Mouse (Mus musculus): Measurements from ENCODE around the gene Zmat5. TPM values are rescaled to one million over a fixed set of nuclear protein-coding genes. Genes with fewer than 3 reads are reported as not detected.
A peak's percentile ranks its signal among the peaks of the same experiment; 100 is the strongest.
"Not testable (repeated sequence)": the region's sequence is repeated elsewhere in the genome, so short reads cannot be mapped to it uniquely, and the experiment has no call there.

The Zmat5 gene
- polyA plus RNA-seq, 1 experiment from 2014 or later, result 83.0 TPM

DNA sequence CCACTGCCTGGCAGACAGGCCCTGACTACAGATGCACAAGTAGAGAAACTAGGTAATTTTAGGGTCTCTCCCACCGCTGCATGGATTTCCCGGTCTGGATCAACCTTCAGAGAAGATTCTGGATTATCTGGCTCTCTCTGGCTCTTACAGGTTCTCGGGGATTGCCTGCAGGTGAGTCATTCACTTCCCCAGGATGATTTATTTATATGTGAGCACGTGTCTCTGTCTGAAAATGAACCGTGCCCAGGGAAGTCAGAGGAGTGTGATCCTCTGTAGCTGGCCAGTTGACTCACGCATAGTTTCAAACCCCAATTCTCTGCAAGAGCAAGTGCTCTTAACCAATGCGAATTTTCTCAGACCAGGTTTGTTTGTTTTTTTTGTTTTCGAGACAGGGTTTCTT is 3.8 kb upstream of the Zmat5 start:
- Histone ChIP-seq H3K4me1 (peaks cover 16% of the 10 kb centered on the region), H3K9me3 (replicated peaks) (no peaks in the 10 kb centered on the region), H3K36me3 (peaks cover 35% of the 10 kb centered on the region), H3K4me3 (no peak overlapping the region), H3K27me3 (ENCODE audit: low read depth, poor library complexity, severe bottlenecking) (no peaks in the 10 kb centered on the region), H3K27ac (no peak overlapping the region)
- DNase-seq (ENCODE audit: low spot score), result no peak
- WGBS, result 92% methylated on average over 8 of the region's 8 CpGs

DNA sequence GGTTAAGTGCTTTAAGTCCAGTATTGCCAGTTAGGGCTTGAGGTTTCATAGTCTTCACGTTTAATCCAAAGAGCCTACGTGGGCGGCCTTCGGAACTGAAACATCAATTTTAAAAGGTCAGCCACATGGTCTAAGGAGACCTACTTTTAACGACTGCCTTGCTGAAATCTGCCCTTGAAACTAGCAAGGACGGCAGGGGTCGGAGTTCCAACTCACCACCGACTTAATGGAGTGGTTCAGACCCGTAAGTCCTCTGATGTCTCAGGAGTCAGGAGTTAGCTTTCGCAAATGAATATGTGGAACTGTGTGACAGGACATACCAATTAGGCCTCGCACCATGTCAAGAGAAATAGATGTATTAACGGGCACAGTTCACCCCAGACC is 798 bp upstream of the Zmat5 start:
- no peak for DNase-seq (ENCODE audit: low spot score)
- Histone ChIP-seq H3K4me3 (peak overlapping the region; percentile 66), H3K4me1 (peaks cover 16% of the 10 kb centered on the region), H3K27me3 (ENCODE audit: low read depth, poor library complexity, severe bottlenecking) (no peaks in the 10 kb centered on the region), H3K36me3 (peaks cover 35% of the 10 kb centered on the region), H3K9me3 (replicated peaks) (no peaks in the 10 kb centered on the region), H3K27ac (peak overlapping the region; percentile 85)
- WGBS, result 5% methylated on average over 12 of the region's 12 CpGs

DNA sequence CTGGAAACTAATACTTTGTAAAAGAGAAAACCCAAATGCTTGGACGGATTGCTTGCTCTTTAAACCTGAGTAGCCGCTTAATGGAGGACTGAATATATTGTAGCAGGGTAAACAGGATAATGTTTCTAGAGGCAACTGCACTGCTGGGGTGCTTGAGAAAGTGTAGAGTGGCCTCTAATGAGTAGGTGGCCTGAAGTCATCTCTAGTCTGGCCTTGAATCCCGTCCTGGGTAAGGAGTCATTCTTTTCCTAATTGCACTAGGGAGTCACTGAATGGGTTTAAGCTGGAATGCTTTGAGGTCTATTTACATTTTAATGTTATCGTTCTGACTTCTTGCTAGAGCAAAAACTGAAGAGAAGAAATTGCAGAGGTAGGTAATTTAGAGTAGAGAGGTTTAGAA is 700 bp downstream of the Zmat5 start:
- Histone ChIP-seq H3K4me3 (peak overlapping the region; percentile 66), H3K27ac (peak overlapping the region; percentile 72), H3K9me3 (replicated peaks) (no peaks in the 10 kb centered on the region), H3K4me1 (peaks cover 16% of the 10 kb centered on the region), H3K27me3 (ENCODE audit: low read depth, poor library complexity, severe bottlenecking) (no peaks in the 10 kb centered on the region), H3K36me3 (peaks cover 28% of the 10 kb centered on the region)
- DNase-seq (ENCODE audit: low spot score), result no peak
- WGBS, result 14% methylated on average over 4 of the region's 4 CpGs

DNA sequence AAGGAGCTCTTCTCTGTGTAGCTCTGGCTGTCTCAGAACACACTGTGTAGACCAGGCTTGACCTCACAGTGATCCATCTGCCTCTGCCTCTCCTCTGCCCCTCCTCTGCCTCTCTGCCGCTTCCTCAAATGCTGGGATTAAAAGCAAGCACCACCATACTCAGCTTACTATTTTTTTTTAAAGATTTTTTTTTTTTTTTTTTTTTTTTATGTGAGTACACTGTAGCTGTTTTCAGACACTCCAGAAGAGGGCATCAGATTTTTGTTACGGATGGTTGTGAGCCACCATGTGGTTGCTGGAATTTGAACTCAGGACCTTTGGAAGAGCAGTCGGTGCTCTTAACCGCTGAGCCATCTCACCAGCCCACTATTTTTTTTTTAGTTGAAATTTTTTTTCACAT is 5.7 kb downstream of the Zmat5 start:
- H3K27me3 ChIP-seq (ENCODE audit: low read depth, poor library complexity, severe bottlenecking); H3K4me3 ChIP-seq; H3K27ac ChIP-seq; H3K4me1 ChIP-seq; H3K9me3 ChIP-seq (replicated peaks); H3K36me3 ChIP-seq; DNase-seq (ENCODE audit: low spot score): not testable (repeated sequence)
- WGBS, result 91% methylated on average over 4 of the region's 4 CpGs

GRCm38 (mm10) chr11:4712822-4713221 is 8.3 kb downstream of the Zmat5 start:
- H3K36me3 ChIP-seq, result no peaks in the 10 kb centered on the region
- no peak overlapping the region for H3K27ac ChIP-seq
- no peaks in the 10 kb centered on the region for H3K4me1 ChIP-seq
- no peak for DNase-seq (ENCODE audit: low spot score)
- no peaks in the 10 kb centered on the region for H3K27me3 ChIP-seq (ENCODE audit: low read depth, poor library complexity, severe bottlenecking)
- H3K4me3 ChIP-seq, result no peak overlapping the region
- H3K9me3 ChIP-seq (replicated peaks), result no peaks in the 10 kb centered on the region

- no peak for DNase-seq (ENCODE audit: low spot score)
- Histone ChIP-seq H3K4me3 (no peak overlapping the region), H3K4me1 (0 out of 2 replicates have a peak, but pooled peaks cover 4% of the 10 kb centered on the region), H3K36me3 (no peaks in the 10 kb centered on the region), H3K27ac (no peak overlapping the region), H3K27me3 (ENCODE audit: low read depth, poor library complexity, severe bottlenecking) (no peaks in the 10 kb centered on the region), H3K9me3 (replicated peaks) (no peaks in the 10 kb centered on the region)
- 89% methylated on average over 4 of the region's 4 CpGs for WGBS
These were observed 10.2 kb downstream of the Zmat5 start for GRCm38 (mm10) chr11:4714727-4715126.

- no peaks in the 10 kb centered on the region for H3K27me3 ChIP-seq (ENCODE audit: low read depth, poor library complexity, severe bottlenecking)
- DNase-seq (ENCODE audit: low spot score), result no peak
- WGBS, result 82% methylated on average over 4 of the region's 4 CpGs
- no peak overlapping the region for H3K4me3 ChIP-seq
- peaks cover 11% of the 10 kb centered on the region for H3K4me1 ChIP-seq
- H3K27ac ChIP-seq, result no peak overlapping the region
- no peaks in the 10 kb centered on the region for H3K36me3 ChIP-seq
- H3K9me3 ChIP-seq (replicated peaks), result no peaks in the 10 kb centered on the region
These were observed 11.1 kb downstream of the Zmat5 start for GRCm38 (mm10) chr11:4715596-4715995.

DNA sequence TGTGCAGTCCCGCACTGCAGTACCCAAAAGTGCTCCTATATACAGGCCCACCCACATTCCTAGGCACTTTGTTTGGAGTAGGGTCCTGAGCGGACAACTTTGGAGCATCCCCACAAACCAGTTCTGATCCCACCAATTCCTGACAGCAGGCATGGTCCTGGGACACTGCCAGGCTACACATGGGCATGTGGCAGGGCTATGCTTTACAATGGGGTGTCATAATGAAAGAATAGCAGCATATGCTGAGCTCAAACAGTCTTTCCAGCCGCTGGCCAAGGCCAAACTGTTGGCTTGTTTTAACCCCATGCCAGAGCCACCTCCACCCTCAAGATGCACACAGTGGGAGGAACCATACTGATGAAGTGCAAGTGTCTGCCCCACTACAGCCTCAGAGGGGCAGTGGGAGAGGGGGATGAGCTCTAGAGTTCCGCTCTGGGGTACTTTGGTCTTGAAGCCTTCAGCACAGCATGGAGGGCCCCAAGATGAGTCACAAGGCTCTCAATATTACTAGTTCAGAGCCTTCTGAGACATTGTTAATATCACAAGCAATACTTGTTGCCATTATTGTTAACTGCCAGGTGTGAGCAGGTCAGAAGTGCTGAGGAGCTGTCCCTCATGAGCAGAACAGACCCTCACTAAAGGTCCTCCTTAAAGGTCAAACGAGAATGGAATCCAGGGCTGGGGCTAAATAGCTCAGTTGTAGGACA is 12.2 kb downstream of the Zmat5 start:
- Histone ChIP-seq H3K27me3 (ENCODE audit: low read depth, poor library complexity, severe bottlenecking) (no peaks in the 10 kb centered on the region), H3K36me3 (no peaks in the 10 kb centered on the region), H3K4me1 (peaks cover 19% of the 10 kb centered on the region), H3K9me3 (replicated peaks) (no peaks in the 10 kb centered on the region), H3K27ac (no peak overlapping the region), H3K4me3 (no peak overlapping the region)
- WGBS, result 92% methylated on average over 5 of the region's 5 CpGs
- no peak for DNase-seq (ENCODE audit: low spot score)

GRCm38 (mm10) chr11:4718548-4718947 is 14.1 kb downstream of the Zmat5 start:
- no peak overlapping the region for H3K4me3 ChIP-seq
- no peak for DNase-seq (ENCODE audit: low spot score)
- H3K36me3 ChIP-seq, result peaks cover 12% of the 10 kb centered on the region
- no peaks in the 10 kb centered on the region for H3K9me3 ChIP-seq (replicated peaks)
- H3K27me3 ChIP-seq (ENCODE audit: low read depth, poor library complexity, severe bottlenecking), result no peaks in the 10 kb centered on the region
- H3K27ac ChIP-seq, result no peak overlapping the region
- WGBS, result 86% methylated on average over 5 of the region's 5 CpGs
- peaks cover 19% of the 10 kb centered on the region for H3K4me1 ChIP-seq

DNA sequence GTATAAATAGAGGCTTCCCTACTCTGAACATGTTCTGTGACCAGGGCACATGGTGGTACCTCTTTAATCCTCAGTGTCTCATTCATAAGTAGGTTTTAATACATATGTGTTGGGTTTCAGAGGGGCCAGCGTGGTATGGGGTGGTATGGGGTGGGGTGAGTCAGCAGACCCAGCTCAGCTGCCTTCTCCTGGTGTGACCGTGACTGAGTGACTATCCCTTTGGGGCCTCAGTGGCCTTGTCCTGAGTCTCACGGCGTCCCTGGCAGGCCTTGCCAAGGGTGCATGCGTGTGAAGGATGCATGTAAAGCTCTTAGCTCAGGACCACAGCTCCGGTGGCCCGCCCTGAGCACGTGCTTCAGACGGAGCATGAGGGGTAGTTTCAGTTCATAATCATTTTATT is 15.5 kb downstream of the Zmat5 start:
- Histone ChIP-seq H3K4me3 (no peak overlapping the region), H3K9me3 (replicated peaks) (no peaks in the 10 kb centered on the region), H3K27me3 (ENCODE audit: low read depth, poor library complexity, severe bottlenecking) (no peaks in the 10 kb centered on the region), H3K27ac (no peak overlapping the region), H3K36me3 (peaks cover 26% of the 10 kb centered on the region), H3K4me1 (peaks cover 19% of the 10 kb centered on the region)
- no peak for DNase-seq (ENCODE audit: low spot score)
- 94% methylated on average over 9 of the region's 9 CpGs for WGBS

GRCm38 (mm10) chr11:4720393-4720792 is 15.9 kb downstream of the Zmat5 start:
- Histone ChIP-seq H3K9me3 (replicated peaks) (no peaks in the 10 kb centered on the region), H3K27me3 (ENCODE audit: low read depth, poor library complexity, severe bottlenecking) (no peaks in the 10 kb centered on the region), H3K27ac (no peak overlapping the region), H3K36me3 (peaks cover 28% of the 10 kb centered on the region), H3K4me3 (no peak overlapping the region), H3K4me1 (peaks cover 19% of the 10 kb centered on the region)
- 72% methylated on average over 11 of the region's 11 CpGs for WGBS
- no peak for DNase-seq (ENCODE audit: low spot score)

GRCm38 (mm10) chr11:4720900-4721580 is 16.6 kb downstream of the Zmat5 start:
- WGBS, result 55% methylated on average over 7 of the region's 7 CpGs
- no peak for DNase-seq (ENCODE audit: low spot score)
- no peak overlapping the region for H3K27ac ChIP-seq

GRCm38 (mm10) chr11:4721728-4722127 is 17.2 kb downstream of the Zmat5 start:
- Histone ChIP-seq H3K4me1 (peaks cover 19% of the 10 kb centered on the region), H3K27ac (no peak overlapping the region), H3K4me3 (no peak overlapping the region), H3K9me3 (replicated peaks) (no peaks in the 10 kb centered on the region), H3K27me3 (ENCODE audit: low read depth, poor library complexity, severe bottlenecking) (no peaks in the 10 kb centered on the region), H3K36me3 (peaks cover 42% of the 10 kb centered on the region)
- DNase-seq (ENCODE audit: low spot score), result no peak
- 79% methylated on average over 8 of the region's 8 CpGs for WGBS

More at GRCm38 (mm10) chr11:4720900-4721580, 16.6 kb downstream of the Zmat5 start:
- H3K4me3 ChIP-seq, result no peak overlapping the region
- peaks cover 35% of the 10 kb centered on the region for H3K36me3 ChIP-seq
- H3K27me3 ChIP-seq (ENCODE audit: low read depth, poor library complexity, severe bottlenecking), result no peaks in the 10 kb centered on the region
- H3K4me1 ChIP-seq, result peaks cover 19% of the 10 kb centered on the region
- no peaks in the 10 kb centered on the region for H3K9me3 ChIP-seq (replicated peaks)

All from limb, embryonic 10.5 days (tissue).